Mouse (Mus musculus) stomach, postnatal 0 days (tissue): ENCODE results near the gene Rexo4. TPM values are rescaled to one million over a fixed set of nuclear protein-coding genes. Genes with fewer than 3 reads are reported as not detected.
A peak's percentile ranks its signal among the peaks of the same experiment; 100 is the strongest.

Experiments
- ATAC-seq: fragments of 200-750 bp; cut with Nextera tagmentation; 2 replicates; pipeline ENCODE4 v1.8.0; 2017; ENCODE audit not compliant: low FRiP score, low TSS enrichment
- DNase-seq: peaks from one replicate; pipeline ENCODE4 v3.0.0-alpha.2; 2016; ENCODE audit warnings: low spot score
- H3K27ac ChIP-seq: fragments of 300-500 bp; sonication (generic); replicated peaks from 2 replicates; pipeline ENCODE4 v1.5.1; 2014; ENCODE audit warnings: mild to moderate bottlenecking, control low read depth
- H3K27me3 ChIP-seq: fragments of 300-500 bp; sonication (generic); 2 replicates; pipeline ENCODE4 v1.6.1; 2014; ENCODE audit warnings: low read length; ENCODE audit not compliant: control insufficient read depth, insufficient read depth
- H3K36me3 ChIP-seq: fragments of 300-500 bp; sonication (generic); 2 replicates; pipeline ENCODE4 v1.6.1; 2014; ENCODE audit warnings: low read length, mixed read lengths; ENCODE audit not compliant: control insufficient read depth, insufficient read depth
- H3K4me1 ChIP-seq: fragments of 300-500 bp; sonication (generic); replicated peaks from 2 replicates; pipeline ENCODE4 v1.6.1; 2014; ENCODE audit warnings: antibody characterized with exemption; ENCODE audit not compliant: control insufficient read depth, insufficient read depth
- H3K4me2 ChIP-seq: fragments of 300-500 bp; sonication (generic); replicated peaks from 2 replicates; pipeline ENCODE4 v1.6.1; 2014; ENCODE audit warnings: low read depth, mild to moderate bottlenecking, control low read depth, moderate library complexity
- H3K4me3 ChIP-seq: fragments of 300-500 bp; sonication (generic); 2 replicates; pipeline ENCODE4 v1.5.1; 2014; ENCODE audit warnings: low read depth, low read length, control low read depth
- H3K9ac ChIP-seq: fragments of 300-500 bp; sonication (generic); 2 replicates; pipeline ENCODE4 v1.6.1; 2014; ENCODE audit warnings: mild to moderate bottlenecking, low read length, control low read depth, mixed read lengths
- H3K9me3 ChIP-seq: fragments of 300-500 bp; sonication (generic); 2 replicates; pipeline ENCODE4 v1.6.1; 2016; ENCODE audit warnings: low read length; ENCODE audit not compliant: control insufficient read depth
- CTCF ChIP-seq: IDR thresholded peaks from 2 replicates; pipeline ENCODE4 v1.5.1; 2016; ENCODE audit warnings: antibody characterized with exemption, low read depth, mild to moderate bottlenecking, moderate library complexity
- EP300 ChIP-seq: optimal IDR thresholded peaks from 2 replicates; pipeline ENCODE3; 2016; ENCODE audit warnings: antibody characterized with exemption
- WGBS: fragments of 180-500 bp; shearing (Covaris S2); extraction: QIAGEN DNeasy Blood & Tissue Kit; methylation state at CpG from one replicate; pipeline ENCODE4 v1.1.7; 2014; 5-methylcytosine and 5-hydroxymethylcytosine counted together
- polyA plus RNA-seq: library from polyadenylated mRNA; unstranded; fragments of >200 nt; fragmentation: Nextera tagmentation; extraction: Ambion mirVana; gene quantifications from 2 replicates; pipeline ENCODE4 v1.2.1, GENCODE M21; 2015

Rexo4 gene
- polyA plus RNA-seq, 1 experiment from 2014 or later: 21.7 TPM

- Histone ChIP-seq H3K4me1 (no peaks in the 10 kb centered on the region), H3K27ac (no peak overlapping the region), H3K9ac (no peak overlapping the region), H3K4me3 (no peak overlapping the region), H3K27me3 (no peaks in the 10 kb centered on the region), H3K4me2 (no peak overlapping the region), H3K9me3 (no peaks in the 10 kb centered on the region), H3K36me3 (no peaks in the 10 kb centered on the region)
- TF ChIP-seq CTCF (peak; percentile 36; the same call in 1 of the 2 replicates), EP300 (no peak)
- 76% methylated on average over 2 of the region's 2 CpGs for WGBS
- no peak for DNase-seq
- ATAC-seq: no peak
Measured at GRCm38 (mm10) chr2:26967262-26967661, 3.1 kb upstream of the Rexo4 start.

GRCm38 (mm10) chr2:26964724-26965370, 661 bp upstream of the Rexo4 start:
- WGBS: 10% methylated on average over 14 of the region's 14 CpGs
- ATAC-seq: peak; percentile 22
- Histone ChIP-seq H3K4me3 (peak overlapping the region; percentile 75), H3K36me3 (peaks cover 9% of the 10 kb centered on the region; the same call in 1 of the 2 replicates), H3K4me1 (no peaks in the 10 kb centered on the region), H3K27me3 (no peaks in the 10 kb centered on the region), H3K9ac (peak overlapping the region; percentile 79), H3K9me3 (no peaks in the 10 kb centered on the region), H3K27ac (peak overlapping the region; percentile 99), H3K4me2 (peak overlapping the region; percentile 74)
- TF ChIP-seq EP300 (no peak), CTCF (no peak; the same call in 1 of the 2 replicates)
- DNase-seq: peak; percentile 50

GRCm38 (mm10) chr2:26960756-26961155, 3.4 kb downstream of the Rexo4 start:
- Histone ChIP-seq H3K9me3 (no peaks in the 10 kb centered on the region), H3K27me3 (no peaks in the 10 kb centered on the region), H3K27ac (no peak overlapping the region), H3K4me3 (no peak overlapping the region), H3K4me1 (no peaks in the 10 kb centered on the region), H3K36me3 (peaks cover 22% of the 10 kb centered on the region), H3K4me2 (no peak overlapping the region), H3K9ac (no peak overlapping the region)
- ATAC-seq: no peak
- TF ChIP-seq CTCF: peak; percentile 67
- no peak for TF ChIP-seq EP300
- 67% methylated on average over 4 of the region's 4 CpGs for WGBS
- DNase-seq: no peak

- Histone ChIP-seq H3K4me3 (no peak overlapping the region), H3K4me1 (no peaks in the 10 kb centered on the region), H3K27me3 (no peaks in the 10 kb centered on the region), H3K4me2 (no peak overlapping the region), H3K36me3 (peaks cover 36% of the 10 kb centered on the region), H3K9me3 (no peaks in the 10 kb centered on the region), H3K9ac (no peak overlapping the region), H3K27ac (no peak overlapping the region)
- WGBS: 48% methylated on average over 2 of the region's 2 CpGs
- no peak for ATAC-seq
- TF ChIP-seq EP300: no peak
- no peak for DNase-seq
Measured at GRCm38 (mm10) chr2:26957488-26957859, 6.7 kb downstream of the Rexo4 start.

- Histone ChIP-seq H3K9me3 (no peaks in the 10 kb centered on the region), H3K27ac (no peak overlapping the region), H3K4me3 (no peak overlapping the region), H3K4me2 (no peak overlapping the region), H3K4me1 (no peaks in the 10 kb centered on the region), H3K36me3 (peaks cover 34% of the 10 kb centered on the region), H3K9ac (no peak overlapping the region), H3K27me3 (no peaks in the 10 kb centered on the region)
- peak; percentile 39 for DNase-seq
- TF ChIP-seq EP300 (no peak), CTCF (no peak)
- ATAC-seq: peak; percentile 82
- WGBS: 84% methylated on average over 12 of the region's 12 CpGs
Measured at GRCm38 (mm10) chr2:26956811-26957487, 7.2 kb downstream of the Rexo4 start.

- Histone ChIP-seq H3K9ac (no peak overlapping the region), H3K27me3 (no peaks in the 10 kb centered on the region), H3K4me1 (no peaks in the 10 kb centered on the region), H3K27ac (no peak overlapping the region), H3K36me3 (peaks cover 30% of the 10 kb centered on the region), H3K4me3 (no peak overlapping the region), H3K4me2 (no peak overlapping the region), H3K9me3 (no peaks in the 10 kb centered on the region)
- ATAC-seq: no peak
- 88% methylated on average over 2 of the region's 2 CpGs for WGBS
- no peak for DNase-seq
- TF ChIP-seq CTCF: no peak
- TF ChIP-seq EP300: no peak
Measured at GRCm38 (mm10) chr2:26954735-26955395, 9.3 kb downstream of the Rexo4 start.
